Mouse (Mus musculus) lung, postnatal 14 days (tissue): ENCODE data around the gene Ttpal.

Experiments
- DNase-seq: peaks from one replicate; pipeline ENCODE4 v3.0.0; 2021

Ttpal gene

GRCm38 (mm10) chr2:163663930-163664329 is 61.8 kb downstream of the Ttpal start:
- DNase-seq: no peak

- no peak for DNase-seq
These were observed 64.9 kb downstream of the Ttpal start for GRCm38 (mm10) chr2:163667045-163667444.
